Mouse (Mus musculus): Measurements from ENCODE around the gene Miga1. TPM values are rescaled to one million over a fixed set of nuclear protein-coding genes. Genes with fewer than 3 reads are reported as not detected.

The Miga1 gene
- polyA plus RNA-seq, 1 experiment from 2014 or later: 21.7 TPM

DNA sequence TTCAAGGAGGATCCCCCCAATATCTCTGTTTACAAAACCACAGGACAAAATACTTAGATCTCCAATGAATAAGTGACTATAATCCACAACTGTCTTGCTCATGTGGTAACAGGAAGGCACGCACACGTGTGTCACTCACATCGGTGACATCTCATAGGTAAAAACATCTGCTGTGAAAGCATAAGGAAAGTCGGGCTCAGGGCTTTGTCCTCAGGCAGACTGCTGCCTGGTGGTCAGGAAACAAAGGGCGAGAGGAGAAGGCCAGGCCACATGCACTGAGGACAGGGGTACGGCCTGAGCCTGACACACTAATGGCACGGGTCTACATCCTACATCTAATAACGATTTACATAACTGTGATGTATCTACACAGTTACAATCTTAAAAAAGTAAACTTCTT, 65.2 kb downstream of the Miga1 start:
- Histone ChIP-seq H3K27ac (no peak overlapping the region), H3K36me3 (peaks cover 10% of the 10 kb centered on the region), H3K4me1 (no peaks in the 10 kb centered on the region), H3K4me2 (replicated peaks) (no peak overlapping the region), H3K4me3 (no peak overlapping the region), H3K27me3 (replicated peaks) (no peaks in the 10 kb centered on the region), H3K9ac (no peak overlapping the region), H3K9me3 (no peaks in the 10 kb centered on the region)
- ATAC-seq (ENCODE audit: low FRiP score, low read depth): no peak
- WGBS: 82% methylated on average over 8 of the region's 8 CpGs

DNA sequence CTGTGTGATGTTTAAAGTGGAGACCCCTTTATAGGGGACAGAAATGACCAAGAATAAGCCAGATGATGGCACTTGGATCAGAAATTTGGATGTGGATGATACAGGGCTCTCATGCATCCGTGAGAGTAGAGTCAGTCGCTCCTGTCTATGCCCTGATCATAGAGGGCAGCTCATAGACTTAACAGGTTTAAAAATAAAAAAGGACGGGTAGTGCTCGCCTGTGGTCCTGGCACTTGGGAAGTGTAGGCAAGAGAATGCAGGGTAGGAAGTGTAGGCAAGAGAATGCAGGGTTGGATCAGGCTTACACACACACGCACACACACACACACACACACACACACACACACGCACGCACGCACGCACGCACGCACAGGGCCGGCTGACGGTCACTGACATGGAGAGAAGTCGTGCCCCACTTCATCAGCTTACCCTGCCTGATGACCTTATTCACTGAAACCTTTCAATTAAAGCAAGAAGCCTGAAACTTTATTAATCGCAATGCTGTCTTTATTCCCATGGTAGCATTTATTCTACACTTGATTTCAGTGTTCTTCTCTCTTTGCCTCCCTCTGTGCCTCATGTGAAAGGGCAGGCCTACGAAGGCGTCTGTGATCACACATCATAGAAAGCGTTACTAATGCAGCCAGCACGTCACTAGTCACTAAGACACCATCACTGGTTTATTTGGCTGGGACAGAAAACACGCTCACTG, 67.1 kb downstream of the Miga1 start:
- WGBS: 74% methylated on average over 20 of the region's 20 CpGs
- Histone ChIP-seq H3K27ac (no peak overlapping the region), H3K4me3 (no peak overlapping the region), H3K4me1 (no peaks in the 10 kb centered on the region), H3K9me3 (no peaks in the 10 kb centered on the region), H3K36me3 (peaks cover 10% of the 10 kb centered on the region), H3K9ac (no peak overlapping the region), H3K27me3 (replicated peaks) (0 out of 2 replicates have a peak, but pooled peaks cover 1% of the 10 kb centered on the region), H3K4me2 (replicated peaks) (no peak overlapping the region)
- no peak for ATAC-seq (ENCODE audit: low FRiP score, low read depth)

DNA sequence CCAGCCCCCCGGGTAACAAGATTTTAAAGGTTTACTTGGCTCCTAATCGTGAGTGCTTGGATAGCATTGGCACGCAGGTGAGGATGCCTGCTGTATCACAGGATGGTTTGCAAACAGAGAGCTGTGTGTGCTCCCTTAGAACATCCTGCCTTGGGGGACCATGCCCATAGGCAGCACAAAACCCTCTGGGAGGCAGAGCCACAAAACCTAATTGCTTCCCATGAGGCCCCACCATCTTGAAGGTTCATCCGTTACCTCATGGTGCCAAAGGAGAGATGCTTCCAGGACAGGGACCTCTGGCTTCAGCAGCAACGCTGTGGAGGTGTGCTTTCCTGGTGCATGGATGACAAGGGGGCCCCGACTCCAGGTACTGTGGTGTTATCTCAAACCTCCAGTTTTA, 68.3 kb downstream of the Miga1 start:
- no peak for ATAC-seq (ENCODE audit: low FRiP score, low read depth)
- Histone ChIP-seq H3K36me3 (peaks cover 10% of the 10 kb centered on the region), H3K4me3 (no peak overlapping the region), H3K4me2 (replicated peaks) (no peak overlapping the region), H3K4me1 (no peaks in the 10 kb centered on the region), H3K27me3 (replicated peaks) (peaks cover 9% of the 10 kb centered on the region; the same call in 1 of the 2 replicates), H3K9ac (no peak overlapping the region), H3K9me3 (no peaks in the 10 kb centered on the region), H3K27ac (no peak overlapping the region)
- WGBS: 84% methylated on average over 6 of the region's 6 CpGs

DNA sequence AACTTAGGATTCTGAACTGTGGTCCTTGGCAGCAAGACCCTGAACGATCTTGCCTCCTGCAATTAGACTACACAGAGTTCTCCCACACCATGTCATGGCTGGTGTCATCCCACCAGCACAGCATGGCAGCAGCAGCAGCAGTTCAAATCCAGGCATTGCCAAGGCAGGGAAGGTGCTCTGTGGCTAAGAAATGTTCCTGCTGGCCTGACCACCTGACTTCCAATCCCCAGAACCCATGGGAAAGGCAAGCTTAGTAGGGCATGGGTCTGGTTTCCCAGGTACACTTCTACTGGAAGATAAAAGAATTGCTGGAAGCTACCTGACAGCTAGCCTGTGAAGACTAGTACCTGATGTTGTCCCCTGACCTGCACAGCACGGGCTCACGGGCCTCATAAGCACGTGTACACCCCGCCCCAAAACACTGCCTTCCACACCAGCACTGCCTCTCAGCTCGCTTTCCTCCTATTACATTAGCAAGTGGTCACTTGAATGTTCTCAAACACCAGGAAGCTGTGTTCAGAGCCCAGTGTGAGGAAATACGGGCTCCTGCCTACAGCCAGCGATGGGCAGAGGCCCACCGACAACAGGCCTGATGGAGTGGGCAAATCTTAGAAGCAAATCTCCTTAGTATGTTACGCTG, 69.0 kb downstream of the Miga1 start:
- Histone ChIP-seq H3K36me3 (peaks cover 3% of the 10 kb centered on the region; the same call in 1 of the 2 replicates), H3K4me3 (no peak overlapping the region), H3K27me3 (replicated peaks) (peaks cover 13% of the 10 kb centered on the region; the same call in 1 of the 2 replicates), H3K9me3 (no peaks in the 10 kb centered on the region), H3K9ac (no peak overlapping the region), H3K27ac (no peak overlapping the region), H3K4me1 (peaks cover 3% of the 10 kb centered on the region; the same call in 1 of the 2 replicates), H3K4me2 (replicated peaks) (no peak overlapping the region)
- WGBS: 94% methylated on average over 10 of the region's 10 CpGs
- ATAC-seq (ENCODE audit: low FRiP score, low read depth): no peak

- H3K9ac ChIP-seq: no peak overlapping the region
- 94% methylated on average over 14 of the region's 14 CpGs for WGBS
- H3K4me3 ChIP-seq: no peak overlapping the region
- ATAC-seq (ENCODE audit: low FRiP score, low read depth): no peak
- H3K4me1 ChIP-seq: peaks cover 17% of the 10 kb centered on the region
- H3K4me2 ChIP-seq (replicated peaks): no peak overlapping the region
- H3K36me3 ChIP-seq: no peaks in the 10 kb centered on the region
- H3K27ac ChIP-seq: no peak overlapping the region
- no peaks in the 10 kb centered on the region for H3K9me3 ChIP-seq
- peaks cover 24% of the 10 kb centered on the region for H3K27me3 ChIP-seq (replicated peaks)
Observed at GRCm38 (mm10) chr3:152268099-152268498, 72.1 kb downstream of the Miga1 start.

DNA sequence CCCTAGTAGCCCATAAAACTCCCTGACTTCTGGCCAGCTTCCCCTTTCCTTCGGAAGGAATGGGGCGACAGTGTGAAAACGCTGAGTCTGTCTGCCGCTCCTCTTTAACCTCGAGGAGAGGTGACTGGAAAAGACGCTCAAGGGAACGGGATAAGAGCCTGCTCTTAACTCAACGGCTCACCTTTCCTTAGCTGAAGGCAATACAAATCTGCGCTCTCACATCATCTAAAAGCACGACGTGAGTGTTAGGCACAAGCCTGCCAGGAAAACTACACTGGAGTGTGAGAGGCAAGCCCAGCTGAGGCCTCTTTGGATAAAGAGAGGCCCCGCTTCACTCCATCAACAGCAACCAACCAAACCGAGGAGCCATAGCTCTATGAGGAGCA, 74.2 kb downstream of the Miga1 start, which contains the start of gene Nexn:
Nexn (minus strand) TSS at position 315 of the 386 bp plus-strand sequence.
- Histone ChIP-seq H3K9ac (peak within 1 kb of the TSS; percentile 70), H3K9me3 (no peaks in the 10 kb centered on the region), H3K4me1 (peaks cover 24% of the 10 kb centered on the region), H3K27me3 (replicated peaks) (peaks cover 24% of the 10 kb centered on the region), H3K4me2 (replicated peaks) (peak within 1 kb of the TSS; percentile 95), H3K36me3 (no peaks in the 10 kb centered on the region), H3K27ac (no peak within 1 kb of the TSS), H3K4me3 (peak within 1 kb of the TSS; percentile 51)
- ATAC-seq (ENCODE audit: low FRiP score, low read depth): peak; percentile 35
- WGBS: 3% methylated on average over 13 of the region's 13 CpGs

DNA sequence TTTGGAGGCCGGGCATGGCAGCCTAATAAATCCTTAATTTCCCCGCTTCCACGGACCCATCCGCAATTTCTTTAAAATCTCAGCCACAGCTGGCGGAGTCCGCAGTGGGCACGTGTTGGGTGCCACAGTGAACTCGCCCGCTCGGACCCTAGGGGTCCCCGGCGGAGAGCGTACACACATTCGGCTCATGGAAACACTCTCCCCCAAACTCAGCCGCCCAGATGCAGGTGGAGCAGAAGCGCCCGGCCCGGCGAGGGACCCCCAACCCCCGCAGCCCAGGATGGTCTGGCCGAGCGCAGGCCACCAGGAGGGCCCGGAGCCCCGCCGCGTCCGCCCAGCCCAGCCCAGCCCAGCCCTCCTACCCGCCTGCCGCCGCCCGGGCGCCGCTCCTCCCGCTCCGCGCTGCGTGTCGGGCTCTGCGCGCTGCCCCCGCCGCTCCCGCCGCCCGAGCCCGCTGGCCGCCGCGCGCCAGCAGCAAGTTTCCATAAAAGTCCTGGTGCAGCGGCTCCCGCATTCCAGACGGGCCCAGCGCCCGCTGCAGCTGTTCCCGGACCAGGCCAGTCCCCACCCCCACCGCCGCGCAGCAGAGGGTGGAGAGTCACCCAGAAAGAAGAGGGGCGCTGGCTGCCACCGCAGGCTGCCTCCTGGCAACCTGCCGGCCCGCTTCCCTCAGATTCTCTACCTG, 74.7 kb downstream of the Miga1 start:
- peaks cover 24% of the 10 kb centered on the region for H3K27me3 ChIP-seq (replicated peaks)
- H3K27ac ChIP-seq: no peak overlapping the region
- H3K36me3 ChIP-seq: no peaks in the 10 kb centered on the region
- peak overlapping the region; percentile 51 for H3K4me3 ChIP-seq
- no peaks in the 10 kb centered on the region for H3K9me3 ChIP-seq
- ATAC-seq (ENCODE audit: low FRiP score, low read depth): peak; percentile 89
- under 1% methylated on average over 61 of the region's 63 CpGs for WGBS
- H3K4me1 ChIP-seq: peaks cover 24% of the 10 kb centered on the region
- peak overlapping the region; percentile 95 for H3K4me2 ChIP-seq (replicated peaks)
- H3K9ac ChIP-seq: peak overlapping the region; percentile 70

DNA sequence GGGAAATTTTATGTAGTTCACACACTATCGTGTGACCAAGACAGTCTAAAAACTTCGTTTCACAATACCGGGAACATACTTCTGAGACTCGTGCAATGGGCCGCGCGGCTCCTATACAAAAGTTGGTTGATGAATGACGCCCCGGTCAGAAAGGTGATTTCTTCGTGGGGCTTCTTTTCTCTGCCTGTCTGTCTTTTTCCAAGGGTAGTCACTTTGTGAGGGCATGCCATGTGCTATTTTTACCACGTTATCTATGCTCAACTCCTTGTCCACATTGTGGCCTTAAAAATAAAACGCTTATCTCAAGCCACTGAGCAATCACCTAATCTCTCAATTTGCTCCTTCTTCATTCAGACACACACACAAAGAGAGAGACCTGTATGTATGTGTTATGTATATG, 75.4 kb downstream of the Miga1 start:
- WGBS: 14% methylated on average over 12 of the region's 12 CpGs
- Histone ChIP-seq H3K27ac (no peak overlapping the region), H3K9ac (peak overlapping the region; percentile 70; the same call in 1 of the 2 replicates), H3K36me3 (no peaks in the 10 kb centered on the region), H3K9me3 (no peaks in the 10 kb centered on the region), H3K4me2 (replicated peaks) (peak overlapping the region; percentile 95), H3K4me1 (peaks cover 24% of the 10 kb centered on the region), H3K27me3 (replicated peaks) (peaks cover 24% of the 10 kb centered on the region), H3K4me3 (no peak overlapping the region)
- ATAC-seq (ENCODE audit: low FRiP score, low read depth): no peak

DNA sequence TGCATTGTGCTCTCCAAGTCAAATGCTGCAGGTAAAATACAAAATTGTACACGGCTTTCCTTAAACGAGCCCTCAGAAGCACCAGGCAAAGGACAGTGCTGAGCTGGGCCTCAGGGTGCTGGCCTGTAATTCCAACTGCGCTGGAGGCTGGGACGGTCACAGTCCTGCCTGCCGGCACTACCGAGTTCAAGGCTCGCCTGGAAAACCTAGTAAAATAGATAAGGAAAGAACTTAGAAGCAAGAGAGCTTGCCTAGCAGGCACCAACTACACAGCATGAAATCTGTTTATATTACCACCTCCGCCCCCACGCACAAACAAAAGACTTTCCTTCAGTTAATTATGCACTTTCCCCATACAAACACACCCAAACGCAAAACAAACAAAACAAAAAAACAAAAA, 75.8 kb downstream of the Miga1 start:
- ATAC-seq (ENCODE audit: low FRiP score, low read depth): no peak
- 30% methylated on average over 10 of the region's 10 CpGs for whole genome bisulfite sequencing
- Histone ChIP-seq H3K9me3 (no peaks in the 10 kb centered on the region), H3K4me3 (no peak overlapping the region), H3K27ac (no peak overlapping the region), H3K4me1 (peaks cover 24% of the 10 kb centered on the region), H3K9ac (no peak overlapping the region), H3K36me3 (no peaks in the 10 kb centered on the region), H3K4me2 (replicated peaks) (peak overlapping the region; percentile 95; the same call in 1 of the 2 replicates), H3K27me3 (replicated peaks) (peaks cover 24% of the 10 kb centered on the region)

DNA sequence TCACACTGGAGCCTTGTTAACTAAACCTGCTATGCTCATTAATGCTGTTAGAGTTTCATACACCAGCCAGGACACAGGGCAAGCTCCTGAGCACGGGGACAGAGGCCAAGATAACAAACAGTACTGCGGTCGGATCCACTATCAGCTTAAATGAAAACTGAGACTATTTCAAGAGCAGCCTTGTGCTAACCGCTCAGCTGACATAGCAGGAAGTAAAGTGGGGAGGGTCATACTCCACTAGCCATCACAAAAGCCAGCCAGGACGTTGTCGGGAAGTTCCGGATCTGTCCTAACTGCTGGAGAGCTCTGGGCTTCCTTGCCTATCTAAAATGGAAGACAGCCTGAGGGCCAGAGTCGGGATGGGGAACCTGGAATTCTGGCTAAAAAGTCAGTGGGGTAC, 78.3 kb downstream of the Miga1 start:
- Histone ChIP-seq H3K4me3 (no peak overlapping the region), H3K4me1 (peaks cover 24% of the 10 kb centered on the region), H3K9ac (no peak overlapping the region), H3K9me3 (no peaks in the 10 kb centered on the region), H3K4me2 (replicated peaks) (no peak overlapping the region), H3K27me3 (replicated peaks) (peaks cover 15% of the 10 kb centered on the region), H3K36me3 (no peaks in the 10 kb centered on the region), H3K27ac (no peak overlapping the region)
- no peak for ATAC-seq (ENCODE audit: low FRiP score, low read depth)
- WGBS: 36% methylated on average over 8 of the region's 8 CpGs

- H3K36me3 ChIP-seq: no peaks in the 10 kb centered on the region
- H3K9me3 ChIP-seq: no peaks in the 10 kb centered on the region
- peaks cover 13% of the 10 kb centered on the region for H3K27me3 ChIP-seq (replicated peaks)
- no peak overlapping the region for H3K4me3 ChIP-seq
- peaks cover 24% of the 10 kb centered on the region for H3K4me1 ChIP-seq
- WGBS: 43% methylated on average over 8 of the region's 8 CpGs
- H3K27ac ChIP-seq: no peak overlapping the region
- no peak overlapping the region for H3K9ac ChIP-seq
- ATAC-seq (ENCODE audit: low FRiP score, low read depth): no peak
- H3K4me2 ChIP-seq (replicated peaks): no peak overlapping the region
Observed at GRCm38 (mm10) chr3:152261436-152261835, 78.8 kb downstream of the Miga1 start.

GRCm38 (mm10) chr3:152260362-152260761, 79.8 kb downstream of the Miga1 start:
- Histone ChIP-seq H3K36me3 (no peaks in the 10 kb centered on the region), H3K4me3 (no peak overlapping the region), H3K9me3 (no peaks in the 10 kb centered on the region), H3K9ac (no peak overlapping the region), H3K27me3 (replicated peaks) (peaks cover 5% of the 10 kb centered on the region; the same call in 1 of the 2 replicates), H3K27ac (no peak overlapping the region), H3K4me1 (peaks cover 13% of the 10 kb centered on the region), H3K4me2 (replicated peaks) (no peak overlapping the region)
- WGBS: 98% methylated on average over 1 of the region's 1 CpGs
- ATAC-seq (ENCODE audit: low FRiP score, low read depth): no peak
